Mouse (Mus musculus) frontal cortex, postnatal 36 days (tissue): ENCODE results near the gene Ctcfl.

Source experiments
- DNase-seq, 2 experiments: peaks; one replicate each; pipeline ENCODE4 v3.0.0; 2022; ENCODE audit warnings: low spot score in 2 of 2

The Ctcfl gene

DNA sequence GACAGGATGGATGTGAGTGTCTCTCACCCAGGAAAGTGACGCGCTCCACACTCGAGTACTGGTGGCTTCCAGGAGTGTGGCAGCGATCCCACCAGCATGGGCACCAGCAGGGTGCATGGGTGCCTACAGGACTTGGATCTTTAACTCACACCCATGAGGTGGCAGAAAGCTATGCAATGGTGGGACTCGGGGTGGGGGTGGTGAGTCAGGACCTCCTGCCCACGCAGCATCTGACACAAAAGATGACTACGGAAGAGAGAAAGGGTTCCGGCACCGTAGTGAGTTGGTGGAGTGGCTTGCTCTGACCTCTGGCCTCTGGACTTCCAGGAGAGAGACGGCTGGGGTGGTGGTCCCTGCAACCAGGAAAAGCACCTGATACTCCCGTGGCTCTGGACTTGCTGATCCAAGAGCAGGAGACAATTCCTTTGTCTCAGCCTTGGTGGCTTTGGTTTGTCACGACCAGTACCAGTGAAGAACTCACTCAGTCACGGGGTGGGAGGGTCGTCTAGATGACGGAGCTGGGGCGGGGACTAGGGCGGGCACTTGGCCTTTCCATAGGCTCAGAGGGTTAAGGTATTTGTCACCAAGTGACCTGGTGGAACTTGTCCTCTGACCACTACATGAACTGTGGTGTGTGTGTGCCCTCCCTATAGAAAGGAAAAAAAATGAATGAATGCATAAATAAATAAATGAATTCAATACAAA lies 71.1 kb downstream of the Ctcfl start:
- no peak for DNase-seq

- DNase-seq = no peak
Observed at GRCm38 (mm10) chr2:173047471-173047870, 71.9 kb downstream of the Ctcfl start.

GRCm38 (mm10) chr2:173046582-173047297 lies 72.6 kb downstream of the Ctcfl start:
- no peak for DNase-seq

GRCm38 (mm10) chr2:173044198-173044970 lies 74.9 kb downstream of the Ctcfl start:
- no peak for DNase-seq
